Mouse (Mus musculus) heart, postnatal 14 days (tissue): Measurements from ENCODE around the gene Dock9. TPM values are rescaled to one million over a fixed set of nuclear protein-coding genes. Genes with fewer than 3 reads are reported as not detected.

ENCODE experiments used
- DNase-seq, 2 experiments: peaks; one replicate each; pipeline ENCODE4 v3.0.0; 2021 to 2022
- intact Hi-C: fragments of 180-260 bp; cut with DNase I; formaldehyde crosslinking; loops from one replicate; pipeline ENCODE4 v1.15.1; 2025
- total RNA-seq, 2 experiments: library from RNA; stranded (reverse); gene quantifications; 2 replicates each; pipeline ENCODE4 v1.2.3; 2021

The Dock9 gene
- total RNA-seq, 2 experiments from 2014 or later = 41.2 to 45.2 TPM

DNA sequence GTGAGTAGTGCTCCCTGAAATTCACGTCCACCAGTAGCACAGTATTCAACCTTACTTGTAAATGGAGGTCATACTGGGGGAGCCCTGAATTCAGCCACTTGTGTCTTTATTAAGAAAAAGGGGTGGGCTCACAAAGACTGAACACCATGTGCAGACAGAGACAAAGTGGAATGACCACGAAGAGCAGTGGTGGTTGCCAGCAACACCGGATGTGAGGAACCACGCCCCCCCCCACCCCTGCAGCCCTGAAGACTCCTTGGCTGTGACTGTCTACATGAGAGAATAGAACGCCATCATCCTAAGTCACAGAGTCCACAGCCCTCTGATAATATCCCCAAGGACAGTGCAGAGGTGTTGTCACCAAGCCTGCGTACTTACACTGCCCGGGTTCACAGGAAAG is 191.2 kb downstream of the Dock9 start:
- DNase-seq = no peak
- intact Hi-C loops = no loop called here

DNA sequence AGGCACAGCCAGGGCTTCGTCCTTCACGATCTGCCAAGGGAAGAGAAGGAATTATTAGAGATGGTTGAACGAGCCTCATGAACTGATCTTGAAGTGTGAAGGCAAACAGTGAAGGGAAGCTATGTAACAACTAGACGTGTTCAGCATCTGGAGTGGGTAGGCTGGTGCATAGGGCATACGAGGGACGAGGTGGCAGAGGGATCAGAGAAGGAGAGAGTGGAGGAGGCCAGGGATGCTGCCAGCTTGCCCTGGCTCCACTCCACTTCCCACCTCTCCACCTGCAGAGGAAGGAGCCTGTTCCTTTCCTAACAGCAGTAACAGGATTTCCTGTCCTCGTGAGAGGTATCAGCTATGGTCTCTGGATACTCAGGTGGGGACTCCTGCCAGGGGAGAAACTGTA is 192.4 kb downstream of the Dock9 start:
- no peak for DNase-seq
- intact Hi-C loops = no loop called here

DNA sequence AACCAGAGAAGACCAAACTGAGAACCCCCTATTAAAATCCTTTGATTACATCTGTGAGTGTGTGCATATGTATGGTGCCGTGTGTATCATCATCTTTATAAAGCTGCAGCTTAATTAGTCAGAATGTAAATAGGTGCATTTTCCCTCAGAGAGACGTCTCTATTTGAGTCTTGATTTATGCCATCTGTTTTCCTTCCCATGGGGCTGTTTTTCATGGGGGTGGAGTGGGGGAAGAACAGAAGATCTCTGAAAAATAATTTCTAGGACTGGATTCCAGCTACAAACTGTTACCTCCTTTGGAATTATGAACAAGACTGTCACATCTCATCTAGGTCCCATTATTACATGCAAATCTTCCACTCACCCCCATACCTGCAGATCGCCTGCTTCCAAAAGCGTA is 193.1 kb downstream of the Dock9 start:
- DNase-seq = no peak
- intact Hi-C loops = no loop called here

DNA sequence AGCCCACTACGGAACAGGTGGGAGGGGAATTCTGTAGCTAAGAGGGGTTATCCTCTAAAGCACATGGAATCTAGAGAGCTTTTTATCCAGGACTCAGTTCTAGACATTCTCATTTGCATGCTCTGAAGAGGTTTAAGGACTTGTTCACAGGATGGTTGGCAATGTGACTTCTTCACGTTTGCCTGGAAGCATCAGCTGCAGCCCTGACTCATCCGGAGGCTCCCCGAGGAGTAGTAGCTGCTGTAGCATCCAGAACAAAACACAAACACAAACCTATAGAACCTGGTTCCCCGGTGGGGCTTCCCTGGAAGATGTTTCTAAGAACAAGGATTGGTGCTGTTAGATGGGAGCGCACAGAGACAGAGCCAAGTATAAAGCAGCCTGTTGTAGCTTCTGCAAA is 195.0 kb downstream of the Dock9 start:
- no peak for DNase-seq
- intact Hi-C loops = no loop called here

DNA sequence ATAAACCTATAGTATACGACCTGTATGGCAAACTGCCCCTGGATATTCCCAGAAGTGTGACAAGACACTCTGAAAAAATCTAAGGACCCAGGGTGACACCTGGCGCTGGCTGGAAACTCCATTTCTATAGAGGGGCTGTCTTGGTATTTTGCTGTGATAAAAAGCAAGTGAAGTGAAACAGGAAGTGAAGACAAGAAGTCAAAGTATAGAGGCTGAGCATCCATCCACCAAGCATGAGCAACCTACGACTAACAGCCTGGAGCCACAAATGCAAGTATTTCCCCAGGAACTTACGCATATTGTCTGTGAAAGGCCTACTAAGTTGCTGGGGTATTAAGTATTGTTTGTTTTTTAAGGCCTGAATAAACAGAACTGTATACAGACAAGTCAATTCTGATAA is 197.1 kb downstream of the Dock9 start:
- intact Hi-C loops = no loop called here
- no peak for DNase-seq

DNA sequence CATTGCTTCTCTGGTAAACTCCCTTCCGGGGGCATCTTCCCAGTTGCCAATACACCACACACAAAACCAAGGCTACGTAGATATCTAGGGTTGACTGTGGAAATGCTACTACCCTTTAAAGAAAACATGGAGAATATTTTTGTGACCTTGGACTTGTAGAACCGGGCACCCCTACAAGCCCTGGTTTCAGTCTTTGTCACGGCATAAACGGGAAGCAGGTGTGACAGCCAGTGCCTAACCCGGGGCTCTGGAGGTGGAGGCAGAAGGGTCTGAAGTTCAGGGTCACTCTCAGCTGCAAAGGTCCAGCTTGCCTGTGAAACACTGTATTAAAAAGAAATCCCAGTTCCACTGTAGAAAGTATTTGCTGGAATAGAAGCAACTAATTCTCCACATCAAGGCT is 200.6 kb downstream of the Dock9 start:
- intact Hi-C loops = no loop called here
- no peak for DNase-seq

DNA sequence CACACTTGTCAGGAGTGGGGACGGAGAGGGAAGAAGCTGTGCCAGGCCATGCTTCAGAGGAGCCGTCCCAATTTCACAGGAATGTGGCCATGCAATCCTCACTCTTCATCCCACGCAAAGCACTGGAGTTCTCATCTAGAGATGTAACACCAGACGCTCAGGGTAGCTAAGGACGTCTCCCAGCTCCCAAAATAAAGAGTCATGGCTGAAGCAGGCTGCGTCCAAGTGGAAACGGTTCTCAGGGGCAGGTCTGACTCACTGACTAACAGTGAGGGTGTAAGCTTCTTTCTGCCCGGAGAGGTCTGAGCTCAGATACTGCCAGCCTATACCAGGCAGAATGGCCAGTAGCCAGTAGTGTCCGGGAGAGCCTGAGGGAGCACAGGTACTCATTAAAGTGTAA is 201.0 kb downstream of the Dock9 start:
- DNase-seq = no peak
- intact Hi-C loops = no loop called here

DNA sequence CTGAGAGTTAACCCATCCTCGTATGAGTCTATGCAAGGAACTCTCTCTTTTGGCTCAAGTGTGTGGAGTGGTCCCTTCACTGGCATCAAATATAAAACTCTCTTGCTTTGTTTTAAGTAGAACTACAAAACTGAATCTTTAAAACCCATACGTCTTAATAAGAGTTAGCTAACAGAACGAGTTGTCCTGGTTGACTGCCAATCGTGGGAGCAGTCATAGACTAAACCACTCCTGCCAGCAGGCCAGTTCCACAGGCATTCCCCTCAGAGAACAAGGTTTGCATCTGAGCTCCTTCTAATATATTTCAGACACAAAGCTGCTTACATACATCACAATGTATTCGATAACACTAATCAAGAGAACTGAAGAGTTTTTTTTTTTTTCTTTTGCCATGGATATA is 203.0 kb downstream of the Dock9 start:
- intact Hi-C loops = no loop called here
- DNase-seq = no peak

DNA sequence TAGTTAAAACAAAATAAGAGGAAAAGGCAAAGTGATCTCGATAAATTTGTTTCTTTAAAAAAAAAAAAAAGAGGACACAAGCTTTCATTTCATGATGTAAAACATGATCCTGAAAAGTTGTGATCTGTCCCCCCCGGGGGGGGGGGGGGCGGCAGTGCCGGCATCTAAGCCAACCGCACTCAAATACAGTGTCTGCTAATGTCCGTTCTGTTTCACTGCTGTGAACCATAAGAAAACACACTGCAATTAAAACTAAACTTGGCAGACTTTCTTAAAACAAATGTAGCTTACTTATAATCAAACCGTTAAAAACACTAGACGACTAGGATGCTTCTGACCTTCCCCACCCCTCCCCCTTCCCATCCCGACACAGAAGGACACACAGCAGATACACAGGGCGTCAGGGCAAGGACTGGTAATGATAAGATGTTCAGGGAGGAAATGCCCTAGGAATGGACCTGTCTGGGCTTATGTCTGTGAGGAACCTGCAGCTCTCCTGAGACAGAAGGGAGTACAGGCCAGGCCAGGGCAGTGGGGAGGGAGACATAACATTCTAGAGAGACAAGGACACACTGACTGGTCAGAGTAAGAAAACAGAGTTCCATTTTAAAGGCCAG is 204.2 kb downstream of the Dock9 start:
- intact Hi-C loops = no loop called here
- DNase-seq = no peak

DNA sequence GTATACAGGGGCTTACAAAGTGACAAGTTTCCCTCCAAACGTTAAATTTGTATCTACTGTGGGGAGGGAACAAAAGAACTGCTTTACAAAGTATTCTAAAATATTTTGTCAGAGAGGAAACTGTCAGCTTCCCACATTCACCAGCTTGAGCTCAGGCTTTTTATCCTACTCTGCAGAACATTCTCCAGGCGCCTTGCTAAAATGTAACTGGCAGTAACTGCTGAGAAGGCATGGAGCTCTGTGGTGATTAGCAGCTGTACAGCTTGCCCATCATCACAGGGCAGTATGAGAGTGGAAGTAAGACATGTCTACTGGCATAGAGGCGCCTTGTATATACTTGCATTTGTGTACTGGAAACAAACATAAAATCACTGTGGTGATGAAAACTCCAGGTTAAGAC is 204.7 kb downstream of the Dock9 start:
- intact Hi-C loops = no loop called here
- no peak for DNase-seq

DNA sequence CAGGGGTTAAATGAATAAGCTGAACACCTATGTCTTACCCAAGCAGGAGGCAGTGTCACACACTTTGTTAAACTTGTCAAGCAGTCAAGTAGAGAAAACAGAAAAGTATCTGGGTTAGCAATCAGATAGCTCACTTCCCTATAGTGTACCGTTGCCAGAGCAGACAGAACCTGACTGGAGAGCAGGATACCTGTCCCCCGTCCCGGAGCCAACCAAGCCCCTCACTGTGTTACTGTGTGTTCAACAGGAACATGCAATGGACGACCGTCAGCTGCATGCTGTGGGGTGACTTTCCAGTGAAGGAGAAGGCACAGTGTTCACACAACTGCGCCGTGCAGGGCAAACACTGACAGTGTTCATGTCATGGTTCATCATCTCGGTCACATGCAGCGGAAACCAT is 205.3 kb downstream of the Dock9 start:
- intact Hi-C loops = no loop called here

DNA sequence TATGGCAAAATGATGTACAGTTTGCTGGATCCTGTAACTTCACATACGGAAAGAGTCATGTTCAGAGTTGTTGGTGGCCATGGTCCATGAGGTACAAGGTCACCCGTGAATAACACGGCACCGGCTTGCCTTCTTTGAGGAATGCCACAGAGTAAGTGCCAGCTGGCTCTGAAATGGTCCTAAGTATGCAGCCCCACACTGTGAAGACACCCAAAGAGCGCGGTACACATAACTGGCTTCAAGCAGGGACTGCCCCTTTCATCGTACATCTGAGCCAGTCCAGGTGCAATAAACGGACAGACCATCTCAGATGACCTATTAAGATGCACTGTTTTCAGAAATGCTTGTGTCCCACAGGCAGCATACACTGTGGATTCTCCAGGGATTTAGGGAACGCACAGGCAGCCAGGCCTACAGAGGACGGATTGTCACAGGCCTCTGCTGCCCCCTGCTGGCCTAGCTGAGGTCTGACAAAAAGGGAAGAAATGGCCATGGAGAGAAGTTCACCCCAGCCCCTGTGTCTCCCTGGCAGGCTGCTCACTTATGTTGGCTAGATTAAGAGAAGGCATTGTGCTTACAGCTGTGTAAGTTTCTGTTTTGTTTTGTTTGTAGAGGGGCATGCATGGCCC is 208.4 kb downstream of the Dock9 start:
- peak; percentile 83 to 85 for DNase-seq
- intact Hi-C loops = loop anchor here (2.0 to 10.0 kb wide), 2 partner anchors 164 to 314 kb away; no protein-coding TSS in a partner anchor

More for the DNA sequence above, 205.3 kb downstream of the Dock9 start:
- DNase-seq = no peak

DNA sequence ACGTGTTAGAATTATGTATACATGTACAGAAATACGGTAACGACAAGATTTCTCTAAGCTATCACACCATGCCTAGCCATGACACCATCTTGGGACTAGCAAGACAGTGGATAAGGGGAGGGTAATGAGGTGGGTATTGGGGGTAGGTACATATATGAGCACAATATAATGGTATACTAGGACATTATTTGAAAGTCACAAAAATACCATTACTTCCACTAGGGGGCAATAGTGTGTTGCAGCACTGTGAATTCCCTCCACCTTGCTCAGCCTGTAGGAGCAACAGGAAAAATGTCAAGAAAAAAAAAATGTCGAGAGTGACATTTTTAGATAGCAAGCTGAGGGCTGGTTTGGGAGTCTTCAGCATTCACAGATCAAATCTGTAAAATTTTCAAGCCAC is 209.2 kb downstream of the Dock9 start:
- no peak for DNase-seq
- intact Hi-C loops = loop anchor here (2.0 to 10.0 kb wide), 2 partner anchors 164 to 314 kb away; no protein-coding TSS in a partner anchor

DNA sequence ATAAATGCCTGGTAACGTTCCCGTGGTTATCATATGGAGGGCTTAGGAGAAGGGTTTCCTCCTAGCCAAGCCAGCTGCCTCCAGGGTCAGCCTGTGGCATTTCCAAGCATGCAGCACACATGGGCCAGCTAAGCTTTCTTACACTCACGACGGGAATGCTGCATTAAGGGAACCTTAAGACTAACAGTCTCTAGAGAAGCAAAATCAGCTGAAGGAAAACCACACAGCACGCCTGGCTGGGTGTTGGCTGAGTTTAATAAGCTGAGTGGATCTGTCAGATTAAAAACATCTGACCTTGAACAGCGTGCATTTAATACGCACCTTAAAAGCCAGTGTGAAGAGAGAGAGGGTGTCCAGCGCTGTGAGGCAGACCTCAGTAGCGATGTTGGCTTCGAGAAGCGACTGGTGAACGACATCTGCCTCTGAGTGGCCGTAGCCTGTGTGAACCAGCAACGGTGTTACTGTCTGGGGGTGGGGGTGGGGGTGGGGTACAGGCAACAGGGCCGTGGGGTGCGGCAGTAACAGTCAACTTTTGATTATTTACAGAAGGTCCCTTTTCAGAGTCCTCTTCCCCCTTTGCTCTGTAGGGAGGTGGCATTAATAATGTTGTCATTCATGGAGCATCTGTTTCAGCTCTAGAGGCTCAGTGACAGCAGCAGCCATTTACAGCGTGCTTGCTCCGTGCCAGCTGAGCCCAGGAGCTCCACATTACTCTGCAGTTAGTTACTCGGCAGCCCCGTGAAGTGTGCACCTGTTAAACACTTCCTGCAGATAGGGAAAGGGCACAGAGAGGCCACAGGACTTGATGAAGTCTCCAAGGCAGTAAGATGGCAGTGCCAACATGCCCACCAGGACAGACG is 211.5 kb downstream of the Dock9 start:
- DNase-seq = no peak
- intact Hi-C loops = loop anchor here (10.0 kb wide), 1 partner anchor 311 kb away; no protein-coding TSS in a partner anchor

DNA sequence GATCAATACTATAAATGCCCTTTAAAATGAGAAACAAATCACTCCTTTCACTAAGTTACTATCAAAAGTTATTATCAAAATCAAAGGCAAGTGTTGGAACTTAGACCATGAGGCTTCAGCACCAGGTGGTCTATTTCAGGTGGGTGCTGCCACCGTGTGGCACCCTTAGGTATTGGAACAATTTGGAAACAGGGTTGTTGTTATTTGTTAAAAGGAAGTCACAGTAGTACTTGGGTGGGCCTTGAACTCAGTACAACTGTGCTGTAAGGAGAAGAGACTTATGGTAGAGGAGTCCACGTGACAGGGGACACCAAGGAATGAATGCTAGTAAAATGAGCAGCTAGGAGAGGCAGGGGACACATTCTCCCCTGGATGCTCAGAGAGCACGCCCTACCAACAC is 218.6 kb downstream of the Dock9 start:
- intact Hi-C loops = loop anchor here (5.0 kb wide), 1 partner anchor 122 kb away; no protein-coding TSS in a partner anchor
- peak; percentile 51 to 64 for DNase-seq

DNA sequence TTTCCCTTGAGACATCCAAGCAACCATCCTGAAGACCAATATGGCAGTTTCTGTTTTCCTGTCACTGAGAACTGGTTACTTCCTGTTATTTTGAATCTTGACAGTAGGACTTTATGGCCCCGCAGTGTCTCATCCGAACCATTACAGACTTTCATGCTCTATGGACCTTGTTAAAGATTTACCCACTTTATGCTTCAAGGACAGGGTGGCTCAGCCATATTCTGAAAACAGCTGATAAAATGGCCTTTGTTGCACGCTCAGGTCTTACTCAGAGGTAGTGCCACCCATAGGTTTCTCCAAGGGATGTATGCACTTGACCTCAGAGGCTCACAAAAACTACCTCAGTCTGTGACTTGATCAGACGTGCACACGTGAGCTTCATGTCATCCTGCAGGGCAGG is 224.2 kb downstream of the Dock9 start:
- intact Hi-C loops = no loop called here
- DNase-seq = no peak

DNA sequence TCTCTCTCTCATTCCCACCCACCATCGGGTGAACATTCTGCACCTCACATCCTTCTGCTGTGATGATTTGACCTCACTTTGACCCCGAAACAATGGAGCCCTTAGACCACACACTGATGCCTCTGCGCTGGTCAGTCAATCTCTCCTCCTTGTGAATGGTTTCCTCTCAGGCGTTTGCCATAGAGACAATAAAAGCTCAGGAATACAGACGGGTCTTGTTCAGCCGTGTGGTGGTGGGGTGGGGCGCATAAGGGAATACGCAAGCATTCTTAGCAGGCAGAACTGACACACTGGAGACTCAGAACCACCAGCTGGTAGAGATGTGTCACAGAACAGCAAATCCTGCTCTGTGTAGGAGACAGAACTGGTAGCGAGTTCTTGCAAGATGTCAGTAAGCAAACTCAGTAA is 230.8 kb downstream of the Dock9 start:
- intact Hi-C loops = no loop called here
- no peak for DNase-seq

DNA sequence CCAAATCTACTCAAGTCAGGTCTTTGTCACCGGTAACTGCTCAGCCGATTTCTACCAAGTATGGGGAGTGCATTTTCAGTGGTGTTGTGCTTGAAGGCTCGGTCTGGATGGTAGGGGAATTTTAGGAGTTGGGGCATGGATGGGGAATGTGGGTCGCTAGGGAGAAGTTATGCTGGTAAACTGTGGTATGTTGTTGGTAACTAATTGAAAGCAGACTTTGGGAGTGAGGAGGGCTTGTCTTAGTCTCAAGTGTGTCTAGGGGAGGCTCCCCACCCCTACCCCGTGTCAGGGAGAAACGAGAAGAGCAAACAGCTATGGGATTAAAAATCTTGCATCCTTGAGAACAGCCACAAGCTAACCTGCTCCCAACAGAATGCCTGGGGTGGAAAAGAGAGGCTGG is 231.7 kb downstream of the Dock9 start:
- intact Hi-C loops = no loop called here
- no peak for DNase-seq

DNA sequence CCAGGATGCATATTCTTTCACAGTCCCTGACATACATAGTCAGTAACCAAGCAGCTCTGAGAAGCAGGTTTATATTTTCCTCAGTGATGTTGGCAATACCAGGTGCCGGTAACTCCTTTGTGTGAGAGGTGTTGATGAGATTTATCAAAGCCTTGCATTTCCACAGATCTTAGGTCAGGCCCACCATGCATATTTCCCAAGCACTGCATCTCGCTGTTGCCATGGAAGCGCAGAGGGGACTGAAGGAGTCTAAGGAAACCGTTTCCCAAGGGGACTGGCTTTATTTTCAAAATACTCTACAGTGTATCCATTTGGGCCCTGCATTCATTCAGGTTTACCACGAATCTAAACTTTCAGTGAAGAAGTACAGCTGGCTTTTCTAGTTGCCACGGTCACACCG is 233.0 kb downstream of the Dock9 start:
- no peak for DNase-seq
- intact Hi-C loops = no loop called here

DNA sequence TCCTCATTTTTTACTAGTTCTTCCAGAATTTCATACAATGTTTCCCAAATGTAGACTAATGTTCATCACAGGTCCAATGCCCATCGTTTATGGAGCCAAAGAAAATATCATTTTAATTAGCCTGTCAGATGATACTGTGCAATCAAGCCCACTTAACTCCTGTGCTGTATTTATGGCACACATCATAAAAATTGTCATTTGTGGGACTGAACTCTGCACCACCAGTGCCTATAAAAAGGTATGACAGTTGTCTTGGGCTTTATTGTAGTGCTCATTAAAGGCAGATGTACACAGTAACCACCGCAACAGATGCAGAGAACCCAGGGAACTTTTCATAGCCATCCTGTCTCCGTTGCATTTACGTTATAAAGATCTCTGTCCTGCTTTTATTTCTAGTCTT is 233.7 kb downstream of the Dock9 start:
- intact Hi-C loops = no loop called here

DNA sequence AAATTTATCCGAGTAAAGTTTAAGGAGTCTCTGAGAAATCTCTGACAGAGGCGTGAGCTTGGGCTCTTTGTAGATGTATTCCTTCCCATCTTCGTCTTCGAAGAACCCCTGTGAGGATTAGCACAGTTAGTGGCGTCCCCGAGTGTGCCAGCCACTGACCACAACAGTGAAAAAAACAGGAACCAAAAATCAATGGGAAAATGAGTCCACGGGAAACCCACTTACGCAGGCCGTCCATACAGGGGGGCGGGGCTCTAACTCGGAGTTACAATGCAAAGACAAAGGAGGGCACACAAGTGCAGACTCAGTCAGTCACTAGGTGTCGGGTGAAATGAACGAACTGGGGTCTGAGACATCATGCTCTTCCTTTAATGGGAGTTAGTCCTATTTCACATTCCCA is 238.6 kb downstream of the Dock9 start:
- no peak for DNase-seq
- intact Hi-C loops = no loop called here

More for the DNA sequence above, 233.7 kb downstream of the Dock9 start:
- DNase-seq = no peak
